Mouse (Mus musculus): ENCODE data around the gene Arhgef7. TPM values are rescaled to one million over a fixed set of nuclear protein-coding genes. Genes with fewer than 3 reads are reported as not detected.

Arhgef7 gene
- total and polyA plus RNA-seq, 2 experiments from 2014 or later, result 54.3 to 87.5 TPM

DNA sequence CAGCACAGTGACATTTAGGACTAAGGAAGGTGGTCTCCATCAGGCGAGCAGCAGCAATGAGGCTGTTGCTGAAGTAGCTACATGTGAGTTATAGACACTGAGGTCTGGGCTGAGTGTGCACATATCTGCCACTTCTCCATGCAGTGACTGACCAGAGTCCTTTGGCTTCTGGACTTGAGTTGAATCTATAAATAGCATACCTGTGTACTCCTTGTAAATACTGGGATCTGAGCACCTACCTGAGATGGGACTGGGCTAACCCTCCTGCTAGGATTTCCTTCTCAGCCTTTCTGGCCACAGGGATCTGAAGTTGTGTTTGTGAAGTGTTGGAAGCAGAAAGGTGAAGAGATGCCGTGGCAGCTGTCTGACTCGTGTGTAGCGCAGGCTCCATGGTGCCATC lies 105.6 kb downstream of the Arhgef7 start:
- no peaks in the 10 kb centered on the region for H3K27me3 ChIP-seq (ENCODE audit: insufficient read depth, low read length)
- DNase-seq (ENCODE audit: low spot score) (no peak), ATAC-seq (ENCODE audit: low FRiP score) (no peak)
- H3K4me2 ChIP-seq (ENCODE audit: low read depth, low read length, poor library complexity, severe bottlenecking), result no peak overlapping the region
- 95% methylated on average over 4 of the region's 4 CpGs for WGBS
- no peak for TF ChIP-seq CTCF (IDR thresholded peaks at IDR 0.05)
- H3K9ac ChIP-seq (replicated peaks; ENCODE audit: low read length, poor library complexity, severe bottlenecking), result no peak overlapping the region
- peaks cover 36% of the 10 kb centered on the region for H3K36me3 ChIP-seq (ENCODE audit: insufficient read depth, low read length)
- H3K4me1 ChIP-seq (ENCODE audit: insufficient read depth, low read length), result peaks cover 6% of the 10 kb centered on the region
- no peak overlapping the region for H3K4me3 ChIP-seq (ENCODE audit: low read depth, low read length)
- no peak overlapping the region for H3K27ac ChIP-seq (ENCODE audit: low read depth, low read length)
- H3K9me3 ChIP-seq (ENCODE audit: low read length), result no peaks in the 10 kb centered on the region

DNA sequence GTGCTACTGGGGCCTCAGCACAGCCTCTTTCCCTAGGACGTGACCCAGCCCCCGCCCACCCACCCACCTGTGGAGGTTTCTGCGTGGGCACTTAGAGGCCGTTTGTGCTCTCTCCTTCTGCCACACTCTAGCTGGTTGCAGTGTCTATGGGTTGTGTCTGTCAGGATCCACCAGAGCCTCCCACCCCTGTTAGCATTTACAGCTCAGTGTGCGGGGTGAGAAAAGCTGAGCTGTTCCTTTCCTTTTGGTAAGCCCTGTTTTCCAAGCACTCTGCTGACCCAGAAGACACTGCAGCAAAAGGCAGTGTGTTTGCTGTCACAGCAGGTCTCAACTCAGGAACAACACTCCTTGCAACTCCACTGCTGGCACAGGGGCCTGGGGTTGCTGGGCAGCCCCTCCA lies 106.7 kb downstream of the Arhgef7 start:
- TF ChIP-seq CTCF (IDR thresholded peaks at IDR 0.05), result no peak
- ATAC-seq (ENCODE audit: low FRiP score), result no peak
- WGBS, result 88% methylated on average over 5 of the region's 5 CpGs

DNA sequence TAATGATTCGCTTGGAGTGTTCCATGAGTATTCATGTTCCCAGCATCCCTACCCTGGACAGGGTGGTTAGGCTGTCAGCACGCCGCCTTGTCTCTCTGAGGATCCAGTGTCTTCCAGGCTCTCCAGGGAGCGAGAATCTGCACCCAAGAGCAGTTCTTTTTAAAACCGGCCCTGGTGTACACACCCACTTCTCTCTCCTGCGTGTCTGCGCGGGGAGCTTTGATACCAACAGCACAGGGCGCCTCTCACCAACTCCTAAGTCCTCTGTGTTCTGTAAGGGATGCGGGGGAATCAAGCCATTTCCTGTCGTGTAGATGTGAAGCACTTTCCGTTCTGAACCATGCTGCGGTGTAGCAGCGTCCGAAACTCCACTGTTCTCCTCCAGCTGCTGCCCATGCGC lies 107.2 kb downstream of the Arhgef7 start:
- no peak overlapping the region for H3K4me3 ChIP-seq (ENCODE audit: low read depth, low read length)
- peaks cover 6% of the 10 kb centered on the region for H3K4me1 ChIP-seq (ENCODE audit: insufficient read depth, low read length)
- H3K9ac ChIP-seq (replicated peaks; ENCODE audit: low read length, poor library complexity, severe bottlenecking), result no peak overlapping the region
- no peak for ATAC-seq (ENCODE audit: low FRiP score)
- no peak overlapping the region for H3K4me2 ChIP-seq (ENCODE audit: low read depth, low read length, poor library complexity, severe bottlenecking)
- no peak overlapping the region for H3K27ac ChIP-seq (ENCODE audit: low read depth, low read length)
- no peak for TF ChIP-seq CTCF (IDR thresholded peaks at IDR 0.05)
- H3K27me3 ChIP-seq (ENCODE audit: insufficient read depth, low read length), result no peaks in the 10 kb centered on the region
- peaks cover 36% of the 10 kb centered on the region for H3K36me3 ChIP-seq (ENCODE audit: insufficient read depth, low read length)
- DNase-seq (ENCODE audit: low spot score), result no peak
- 94% methylated on average over 16 of the region's 16 CpGs for WGBS
- H3K9me3 ChIP-seq (ENCODE audit: low read length), result no peaks in the 10 kb centered on the region

More for the DNA sequence above, 106.7 kb downstream of the Arhgef7 start:
- Histone ChIP-seq H3K4me2 (ENCODE audit: low read depth, low read length, poor library complexity, severe bottlenecking) (no peak overlapping the region), H3K9ac (replicated peaks; ENCODE audit: low read length, poor library complexity, severe bottlenecking) (no peak overlapping the region), H3K9me3 (ENCODE audit: low read length) (no peaks in the 10 kb centered on the region), H3K27ac (ENCODE audit: low read depth, low read length) (no peak overlapping the region), H3K36me3 (ENCODE audit: insufficient read depth, low read length) (peaks cover 36% of the 10 kb centered on the region), H3K4me3 (ENCODE audit: low read depth, low read length) (no peak overlapping the region), H3K4me1 (ENCODE audit: insufficient read depth, low read length) (peaks cover 6% of the 10 kb centered on the region), H3K27me3 (ENCODE audit: insufficient read depth, low read length) (no peaks in the 10 kb centered on the region)
- DNase-seq (ENCODE audit: low spot score), result no peak

DNA sequence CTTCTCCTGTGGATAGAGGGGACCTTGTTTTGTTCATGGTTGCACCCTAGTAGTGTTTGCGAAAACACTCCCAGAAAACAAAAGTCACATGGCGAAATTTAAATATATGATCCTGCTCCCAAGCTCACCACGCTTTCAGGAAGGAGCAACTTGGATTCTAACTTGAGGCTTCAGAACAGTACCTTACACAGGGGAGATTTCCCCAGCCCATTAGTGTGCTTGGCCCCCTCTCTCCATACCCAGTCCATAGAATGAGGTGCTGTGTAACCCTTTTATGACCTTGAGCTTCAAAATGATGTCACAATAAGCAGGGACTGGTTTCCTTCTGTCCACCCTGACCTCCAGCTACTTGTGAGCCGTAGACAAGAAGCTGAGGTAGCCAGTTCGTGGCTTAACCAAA lies 112.7 kb downstream of the Arhgef7 start, which contains the start of gene Tex29:
TSS of gene Tex29 (plus strand) at position 301 of the 400 bp plus-strand sequence.
- WGBS, result 89% methylated on average over 5 of the region's 5 CpGs
- Histone ChIP-seq H3K27ac (ENCODE audit: low read depth, low read length) (no peak within 1 kb of the TSS), H3K36me3 (ENCODE audit: insufficient read depth, low read length) (peaks cover 4% of the 10 kb centered on the region; the same call in 1 of the 2 replicates), H3K27me3 (ENCODE audit: insufficient read depth, low read length) (no peaks in the 10 kb centered on the region), H3K4me3 (ENCODE audit: low read depth, low read length) (no peak within 1 kb of the TSS), H3K9me3 (ENCODE audit: low read length) (no peaks in the 10 kb centered on the region), H3K9ac (replicated peaks; ENCODE audit: low read length, poor library complexity, severe bottlenecking) (no peak within 1 kb of the TSS), H3K4me2 (ENCODE audit: low read depth, low read length, poor library complexity, severe bottlenecking) (no peak within 1 kb of the TSS), H3K4me1 (ENCODE audit: insufficient read depth, low read length) (0 out of 2 replicates have a peak, but pooled peaks cover 5% of the 10 kb centered on the region)
- DNase-seq (ENCODE audit: low spot score) (no peak), ATAC-seq (ENCODE audit: low FRiP score) (no peak)
- TF ChIP-seq CTCF (IDR thresholded peaks at IDR 0.05), result no peak

DNA sequence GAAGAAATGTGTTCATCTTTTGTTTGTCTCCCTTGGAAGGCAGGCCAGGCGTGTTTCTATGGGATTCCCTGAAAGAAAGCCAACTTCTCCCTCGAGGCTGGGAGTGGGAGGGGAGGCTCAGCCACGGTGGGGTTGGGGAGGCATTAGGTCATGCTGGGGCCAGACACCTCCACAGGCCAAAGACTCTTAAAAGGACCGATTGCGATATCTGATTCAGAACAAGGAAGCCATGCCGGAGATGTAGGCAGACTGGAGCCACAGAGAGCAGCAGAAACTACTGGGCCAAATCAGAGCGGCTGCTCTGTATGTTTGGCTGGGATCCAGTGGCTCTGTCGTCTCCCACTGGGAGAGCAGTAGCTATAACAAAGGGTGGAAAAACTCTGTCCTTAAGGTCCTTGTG lies 114.0 kb downstream of the Arhgef7 start:
- WGBS, result 17% methylated on average over 8 of the region's 8 CpGs
- Histone ChIP-seq H3K4me3 (ENCODE audit: low read depth, low read length) (no peak overlapping the region), H3K9ac (replicated peaks; ENCODE audit: low read length, poor library complexity, severe bottlenecking) (no peak overlapping the region), H3K9me3 (ENCODE audit: low read length) (no peaks in the 10 kb centered on the region), H3K36me3 (ENCODE audit: insufficient read depth, low read length) (no peaks in the 10 kb centered on the region), H3K27ac (ENCODE audit: low read depth, low read length) (peak overlapping the region; percentile 32), H3K4me1 (ENCODE audit: insufficient read depth, low read length) (0 out of 2 replicates have a peak, but pooled peaks cover 5% of the 10 kb centered on the region), H3K27me3 (ENCODE audit: insufficient read depth, low read length) (no peaks in the 10 kb centered on the region), H3K4me2 (ENCODE audit: low read depth, low read length, poor library complexity, severe bottlenecking) (no peak overlapping the region)
- no peak for TF ChIP-seq CTCF (IDR thresholded peaks at IDR 0.05)
- DNase-seq (ENCODE audit: low spot score) (peak; percentile 75), ATAC-seq (ENCODE audit: low FRiP score) (0 out of 2 replicates have a peak, but pooled peaks have one; percentile 15)

DNA sequence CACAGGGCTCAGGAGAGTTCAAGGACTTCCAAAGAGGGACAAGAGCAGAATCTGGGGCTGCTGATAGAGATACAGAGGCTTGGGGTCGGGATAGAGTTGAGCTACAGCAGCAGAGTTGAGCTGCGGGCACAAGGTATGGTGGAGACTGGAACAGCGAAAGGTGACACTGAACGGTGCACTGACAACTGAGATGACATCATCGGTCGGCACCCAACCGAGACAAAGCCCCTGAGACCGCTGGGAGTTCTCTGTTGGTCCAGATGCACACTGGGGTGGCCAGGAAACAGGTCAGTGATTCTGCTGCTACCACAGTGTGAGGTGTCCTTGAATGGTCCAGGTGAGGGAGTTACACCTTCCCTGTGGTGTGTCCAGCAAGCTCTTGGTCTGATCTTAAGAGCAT lies 115.2 kb downstream of the Arhgef7 start:
- WGBS, result 88% methylated on average over 8 of the region's 8 CpGs
- Histone ChIP-seq H3K9ac (replicated peaks; ENCODE audit: low read length, poor library complexity, severe bottlenecking) (no peak overlapping the region), H3K4me3 (ENCODE audit: low read depth, low read length) (no peak overlapping the region), H3K27ac (ENCODE audit: low read depth, low read length) (no peak overlapping the region), H3K4me1 (ENCODE audit: insufficient read depth, low read length) (0 out of 2 replicates have a peak, but pooled peaks cover 5% of the 10 kb centered on the region), H3K27me3 (ENCODE audit: insufficient read depth, low read length) (no peaks in the 10 kb centered on the region), H3K4me2 (ENCODE audit: low read depth, low read length, poor library complexity, severe bottlenecking) (no peak overlapping the region), H3K36me3 (ENCODE audit: insufficient read depth, low read length) (no peaks in the 10 kb centered on the region), H3K9me3 (ENCODE audit: low read length) (no peaks in the 10 kb centered on the region)
- DNase-seq (ENCODE audit: low spot score), result no peak
- TF ChIP-seq CTCF (IDR thresholded peaks at IDR 0.05), result no peak
- no peak for ATAC-seq (ENCODE audit: low FRiP score)

All from midbrain, postnatal 0 days (tissue).